Mouse (Mus musculus) kidney, embryonic 16.5 days (tissue): ENCODE results near the gene Gmip. TPM values are rescaled to one million over a fixed set of nuclear protein-coding genes. Genes with fewer than 3 reads are reported as not detected.

Experiments
- polyA plus RNA-seq: library from polyadenylated mRNA; unstranded; fragments of >200 nt; fragmentation: Nextera tagmentation; extraction: Ambion mirVana; gene quantifications from 2 replicates; pipeline ENCODE4 v1.2.1, GENCODE M21; 2015

The Gmip gene
- polyA plus RNA-seq, 1 experiment from 2014 or later, result 10.1 TPM

Other genes with a start within 250 kb of the Gmip start
- gene Zfp868, start 183.1 kb upstream of the Gmip start, polyA plus RNA-seq, result 26.6 and 30.2 TPM in 2 replicates
- gene Zfp964, start 154.2 kb upstream of the Gmip start, polyA plus RNA-seq, result 2.2 and 2.3 TPM in 2 replicates
- 32.9 and 35.5 TPM in 2 replicates for gene Zfp869, start 98.0 kb upstream of the Gmip start, polyA plus RNA-seq
- gene Zfp963, start 58.7 kb upstream of the Gmip start, polyA plus RNA-seq, result 6.8 and 8.4 TPM in 2 replicates
- 0.68 and 0.82 TPM in 2 replicates for gene Gm20422, start 33.8 kb upstream of the Gmip start, polyA plus RNA-seq
- gene Atp13a1, start 17.5 kb upstream of the Gmip start, polyA plus RNA-seq, result 61.4 and 62.3 TPM in 2 replicates
- gene Zfp866, start 17.5 kb upstream of the Gmip start, polyA plus RNA-seq, result 30.1 and 32.8 TPM in 2 replicates
- gene Lpar2, start 13.8 kb downstream of the Gmip start, polyA plus RNA-seq, result 0.86 and 0.96 TPM in 2 replicates
- 8.8 and 9.3 TPM in 2 replicates for gene Pbx4, start 23.8 kb downstream of the Gmip start, polyA plus RNA-seq
- 0.94 and 0.99 TPM in 2 replicates for gene Cilp2, start 79.0 kb downstream of the Gmip start, polyA plus RNA-seq
- 3.8 and 3.9 TPM in 2 replicates for gene Tssk6, start 93.5 kb downstream of the Gmip start, polyA plus RNA-seq
- 197 and 199 TPM in 2 replicates for gene Ndufa13, start 93.9 kb downstream of the Gmip start, polyA plus RNA-seq
- 3.1 and 5.0 TPM in 2 replicates for gene Yjefn3, start 94.0 kb downstream of the Gmip start, polyA plus RNA-seq
- gene Gatad2a, start 187.7 kb downstream of the Gmip start, polyA plus RNA-seq, result 40.6 and 43.3 TPM in 2 replicates
- gene Mau2, start 234.1 kb downstream of the Gmip start, polyA plus RNA-seq, result 54.3 and 62.4 TPM in 2 replicates
- 50.7 and 51.6 TPM in 2 replicates for gene Sugp1, start 234.1 kb downstream of the Gmip start, polyA plus RNA-seq